Mouse (Mus musculus) limb, embryonic 14.5 days (tissue): ENCODE data around the gene Chaf1b. TPM values are rescaled to one million over a fixed set of nuclear protein-coding genes. Genes with fewer than 3 reads are reported as not detected.

Source experiments
- ATAC-seq: fragments of 200-750 bp; cut with Nextera tagmentation; 2 replicates; pipeline ENCODE4 v1.8.0; 2017; ENCODE audit warnings: low read depth, moderate number of reproducible peaks, moderate TSS enrichment; ENCODE audit not compliant: low FRiP score
- DNase-seq: peaks from one replicate; pipeline ENCODE4 v3.0.0-alpha.2; 2015; ENCODE audit warnings: low spot score
- H3K27ac ChIP-seq: fragments of 300-500 bp; sonication (generic); replicated peaks from 2 replicates; pipeline ENCODE4 v1.5.1; 2014; ENCODE audit warnings: low read depth, mild to moderate bottlenecking, low read length, moderate library complexity, mixed read lengths
- H3K27me3 ChIP-seq: fragments of 300-500 bp; sonication (generic); 2 replicates; pipeline ENCODE4 v1.6.1; 2014; ENCODE audit warnings: low read length, mixed read lengths; ENCODE audit not compliant: control insufficient read depth, insufficient read depth
- H3K36me3 ChIP-seq: fragments of 300-500 bp; sonication (generic); 2 replicates; pipeline ENCODE4 v1.6.1; 2014; ENCODE audit warnings: mild to moderate bottlenecking, low read length, moderate library complexity, mixed read lengths; ENCODE audit not compliant: control insufficient read depth, insufficient read depth
- H3K4me1 ChIP-seq: fragments of 300-500 bp; sonication (generic); 2 replicates; pipeline ENCODE4 v1.6.1; 2014; ENCODE audit warnings: antibody characterized with exemption, low read length, mixed read lengths; ENCODE audit not compliant: control insufficient read depth, insufficient read depth
- H3K4me2 ChIP-seq: fragments of 300-500 bp; sonication (generic); replicated peaks from 2 replicates; pipeline ENCODE4 v1.6.1; 2014; ENCODE audit warnings: low read depth, mild to moderate bottlenecking, low read length, moderate library complexity; ENCODE audit not compliant: severe bottlenecking
- H3K4me3 ChIP-seq: fragments of 300-500 bp; sonication (generic); replicated peaks from 2 replicates; pipeline ENCODE4 v1.5.1; 2014; ENCODE audit warnings: low read length
- H3K9ac ChIP-seq: fragments of 300-500 bp; sonication (generic); 2 replicates; pipeline ENCODE4 v1.6.1; 2014; ENCODE audit warnings: mild to moderate bottlenecking, low read depth, low read length, moderate library complexity; ENCODE audit not compliant: severe bottlenecking
- H3K9me3 ChIP-seq: fragments of 300-500 bp; sonication (generic); 2 replicates; pipeline ENCODE4 v1.6.1; 2016; ENCODE audit warnings: low read length; ENCODE audit not compliant: control insufficient read depth
- POLR2A ChIP-seq: fragments of 200-500 bp; IDR thresholded peaks from 2 replicates; pipeline ENCODE4 v1.8.0; 2012; ENCODE audit warnings: inconsistent platforms, mild to moderate bottlenecking, moderate library complexity, borderline replicate concordance; ENCODE audit not compliant: insufficient read depth, insufficient read length; ENCODE audit errors: extremely low read depth
- WGBS: fragments of 180-500 bp; shearing (Covaris S2); extraction: QIAGEN DNeasy Blood & Tissue Kit; methylation state at CpG from one replicate; pipeline ENCODE4 v1.1.7; 2014; 5-methylcytosine and 5-hydroxymethylcytosine counted together
- polyA plus RNA-seq, 2 experiments: library from polyadenylated mRNA; depleted of rRNA in 1 of 2; stranded (reverse) in 1 of 2; unstranded in 1 of 2; fragments of >200 nt; fragmentation: Nextera tagmentation in 1 of 2; extraction: Ambion mirVana in 1 of 2; gene quantifications; 2 replicates each; pipeline versions ENCODE4 v1.2.1 to v1.2.3; 2012 to 2014

Gene Chaf1b
- polyA plus RNA-seq, 2 experiments = 43.2 to 66.3 TPM

DNA sequence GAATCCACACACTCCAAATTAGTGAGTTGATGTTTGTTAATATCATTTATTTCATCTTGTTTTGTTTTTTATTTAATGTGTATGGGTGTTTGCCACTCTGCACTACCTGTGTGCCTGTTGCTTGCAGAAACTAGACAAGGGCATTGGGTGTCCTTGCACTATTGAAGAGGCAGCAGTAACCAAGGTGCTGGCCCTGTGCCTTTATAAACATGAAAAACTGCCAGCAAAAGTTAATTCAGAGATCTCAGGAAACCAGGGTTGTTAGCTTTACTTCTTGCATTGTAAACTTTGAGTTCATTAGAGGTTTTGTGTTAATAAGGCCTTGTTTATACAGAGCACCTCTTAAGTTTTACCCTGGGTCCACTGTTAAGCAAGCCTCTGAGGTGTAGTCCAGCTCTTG, 23.0 kb upstream of the Chaf1b start:
- DNase-seq = no peak
- no peak for TF ChIP-seq POLR2A
- Histone ChIP-seq H3K9me3 (no peaks in the 10 kb centered on the region), H3K27me3 (no peaks in the 10 kb centered on the region), H3K36me3 (peaks cover 75% of the 10 kb centered on the region), H3K4me1 (no peaks in the 10 kb centered on the region), H3K27ac (no peak overlapping the region), H3K9ac (no peak overlapping the region), H3K4me3 (no peak overlapping the region), H3K4me2 (no peak overlapping the region)
- no peak for ATAC-seq

DNA sequence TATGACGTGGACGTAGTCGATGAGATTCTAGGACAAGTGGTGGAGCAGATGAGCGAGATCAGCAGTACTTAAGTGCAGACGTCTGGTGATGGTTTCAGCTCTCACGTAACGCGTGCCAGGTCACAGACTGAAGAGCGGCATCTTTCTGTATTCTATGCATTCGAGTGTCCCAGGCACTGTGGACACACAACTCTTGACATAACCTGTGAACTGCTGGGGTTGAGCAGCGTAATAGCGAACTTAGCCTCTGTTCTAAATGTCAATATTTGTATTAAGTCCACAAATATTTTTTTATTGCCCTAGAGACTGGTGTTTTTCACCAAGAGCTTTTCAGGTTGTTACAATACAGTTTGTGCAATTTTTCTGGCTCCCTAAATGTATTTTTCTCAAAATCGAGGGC, 8.9 kb upstream of the Chaf1b start:
- H3K9me3 ChIP-seq = no peaks in the 10 kb centered on the region
- TF ChIP-seq POLR2A = no peak
- H3K27me3 ChIP-seq = no peaks in the 10 kb centered on the region
- no peak overlapping the region for H3K4me2 ChIP-seq
- no peaks in the 10 kb centered on the region for H3K4me1 ChIP-seq
- H3K4me3 ChIP-seq = no peak overlapping the region
- peaks cover 74% of the 10 kb centered on the region for H3K36me3 ChIP-seq
- DNase-seq (no peak), ATAC-seq (no peak)
- no peak overlapping the region for H3K27ac ChIP-seq
- 94% methylated on average over 13 of the region's 13 CpGs for WGBS
- H3K9ac ChIP-seq = no peak overlapping the region

DNA sequence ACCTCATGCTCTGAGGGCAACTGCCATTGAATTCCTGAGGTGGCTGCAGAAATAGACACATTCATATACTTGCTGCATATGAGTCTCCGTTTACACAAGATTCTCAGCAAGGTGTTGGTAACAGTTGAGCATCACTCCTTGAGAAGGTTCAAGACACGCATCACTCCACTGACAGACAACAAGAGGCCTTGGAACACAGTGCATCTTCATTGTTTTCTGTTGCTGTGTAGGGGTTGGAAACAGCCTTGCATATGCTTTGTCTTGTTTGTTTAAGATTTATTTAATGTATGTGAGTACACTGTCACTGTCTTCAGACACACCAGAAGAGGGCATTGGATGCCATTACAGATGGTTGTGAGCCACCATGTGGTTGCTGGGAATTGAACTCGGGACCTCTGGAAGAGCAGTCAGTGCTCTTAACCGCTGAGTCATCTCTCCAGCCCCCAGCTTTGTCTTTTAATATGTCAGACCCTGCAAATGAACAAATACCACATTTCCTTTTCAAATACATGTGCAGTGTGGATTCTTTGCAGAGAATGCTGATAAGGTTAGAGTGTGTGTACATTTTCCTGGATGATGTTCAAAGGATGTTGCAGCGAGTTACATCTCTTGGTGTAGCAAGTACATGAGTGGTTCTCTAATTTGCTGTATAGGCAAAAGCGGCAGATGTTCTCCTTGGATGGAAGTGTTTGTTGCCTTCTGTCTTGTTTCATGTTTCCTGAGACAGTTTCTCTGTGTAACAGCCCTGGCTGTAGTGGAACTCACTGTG, 5.9 kb upstream of the Chaf1b start:
- H3K4me3 ChIP-seq = no peak overlapping the region
- H3K4me2 ChIP-seq = no peak overlapping the region
- H3K27me3 ChIP-seq = no peaks in the 10 kb centered on the region
- no peak for DNase-seq
- H3K27ac ChIP-seq = no peak overlapping the region
- H3K4me1 ChIP-seq = no peaks in the 10 kb centered on the region
- no peaks in the 10 kb centered on the region for H3K9me3 ChIP-seq
- TF ChIP-seq POLR2A = no peak
- 92% methylated on average over 6 of the region's 6 CpGs for WGBS
- H3K9ac ChIP-seq = no peak overlapping the region
- peaks cover 45% of the 10 kb centered on the region for H3K36me3 ChIP-seq
- no peak for ATAC-seq

DNA sequence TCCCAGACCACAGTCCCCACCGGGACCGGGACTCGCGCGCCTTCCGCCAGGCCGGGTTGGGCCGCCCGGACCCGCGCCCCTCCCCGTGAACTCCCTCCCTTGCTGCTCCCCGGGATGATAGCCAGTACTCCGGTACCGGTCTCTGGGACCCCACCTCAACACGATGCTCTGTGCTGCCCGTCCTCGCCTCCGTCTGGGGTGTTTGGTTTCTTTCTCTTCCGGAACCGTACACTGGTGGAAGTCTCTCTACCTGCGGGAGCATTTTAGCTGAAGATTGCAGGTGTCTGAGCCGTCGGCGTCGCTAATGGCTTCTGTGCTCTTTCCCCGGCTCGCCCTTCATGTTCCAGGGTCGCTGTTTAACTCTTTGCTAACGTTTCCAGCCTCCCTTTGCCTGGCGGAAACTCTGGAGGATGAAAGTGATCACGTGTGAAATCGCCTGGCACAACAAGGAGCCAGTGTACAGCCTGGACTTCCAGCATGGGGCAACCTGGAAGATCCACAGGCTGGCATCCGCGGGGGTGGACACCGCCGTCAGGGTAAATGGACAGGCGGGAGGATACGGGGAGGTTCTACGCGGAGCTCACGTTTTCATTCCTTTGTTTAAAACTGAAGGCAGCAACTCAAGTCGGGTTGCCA, 503 bp downstream of the Chaf1b start:
- peak overlapping the region; percentile 72 for H3K9ac ChIP-seq
- no peaks in the 10 kb centered on the region for H3K9me3 ChIP-seq
- no peaks in the 10 kb centered on the region for H3K27me3 ChIP-seq
- ATAC-seq (peak; percentile 54; the same call in 1 of the 2 replicates), DNase-seq (peak; percentile 9)
- peaks cover 3% of the 10 kb centered on the region; the same call in 1 of the 2 replicates for H3K4me1 ChIP-seq
- H3K4me3 ChIP-seq = peak overlapping the region; percentile 82
- peaks cover 29% of the 10 kb centered on the region for H3K36me3 ChIP-seq
- no peak for TF ChIP-seq POLR2A
- no peak overlapping the region for H3K27ac ChIP-seq
- H3K4me2 ChIP-seq = peak overlapping the region; percentile 87
- under 1% methylated on average over 41 of the region's 43 CpGs for WGBS

DNA sequence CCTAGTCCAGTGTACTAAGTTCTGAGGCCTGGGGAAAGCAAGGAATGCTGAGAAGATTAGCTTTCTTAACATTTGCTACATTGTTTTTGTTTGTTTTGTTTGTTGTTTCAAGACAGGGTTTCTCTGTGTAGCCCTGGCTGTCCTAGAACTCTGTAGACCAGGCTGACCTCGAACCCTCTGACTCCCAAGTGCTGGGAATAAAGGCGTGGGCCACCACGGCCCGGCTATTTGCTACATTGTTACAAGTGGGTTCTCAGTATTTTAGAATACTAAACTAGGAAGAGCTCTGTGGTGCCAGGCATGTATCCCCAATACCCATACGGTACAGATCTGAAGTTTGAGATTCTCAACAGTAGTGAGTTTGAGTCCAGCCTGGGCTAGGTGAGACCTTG, 1.0 kb downstream of the Chaf1b start:
- peaks cover 29% of the 10 kb centered on the region for H3K36me3 ChIP-seq
- H3K27ac ChIP-seq = no peak overlapping the region
- no peak for DNase-seq
- H3K4me2 ChIP-seq = peak overlapping the region; percentile 87
- H3K9ac ChIP-seq = peak overlapping the region; percentile 72
- no peaks in the 10 kb centered on the region for H3K27me3 ChIP-seq
- peaks cover 3% of the 10 kb centered on the region; the same call in 1 of the 2 replicates for H3K4me1 ChIP-seq
- no peak for ATAC-seq
- H3K9me3 ChIP-seq = no peaks in the 10 kb centered on the region
- no peak for TF ChIP-seq POLR2A
- peak overlapping the region; percentile 82 for H3K4me3 ChIP-seq
- 51% methylated on average over 5 of the region's 5 CpGs for WGBS
